Mouse (Mus musculus) cerebellum, adult 2 months (tissue): ENCODE measurements around the gene Ear2. TPM values are rescaled to one million over a fixed set of nuclear protein-coding genes. Genes with fewer than 3 reads are reported as not detected.
"Not testable (repeated sequence)": the region's sequence is repeated elsewhere in the genome, so short reads cannot be mapped to it uniquely, and the experiment has no call there.

Experiments
- DNase-seq, 2 experiments: peaks; one replicate each; pipeline ENCODE4 v3.0.0; 2021
- H3K27ac ChIP-seq: fragments of 200-500 bp; 2 replicates; pipeline ENCODE4 v1.5.1; 2012; ENCODE audit warnings: low read length, control low read depth, inconsistent platforms; ENCODE audit not compliant: insufficient read depth
- H3K27me3 ChIP-seq: fragments of 200-500 bp; 2 replicates; pipeline ENCODE4 v1.6.1; 2012; ENCODE audit warnings: inconsistent platforms, mild to moderate bottlenecking, low read length, moderate library complexity; ENCODE audit not compliant: control insufficient read depth, insufficient read depth
- H3K4me1 ChIP-seq: fragments of 200-500 bp; 2 replicates; pipeline ENCODE4 v1.6.1; 2011; ENCODE audit warnings: low read length; ENCODE audit not compliant: control insufficient read depth, insufficient read depth
- H3K4me3 ChIP-seq: fragments of 200-500 bp; replicated peaks from 2 replicates; pipeline ENCODE3; 2011; ENCODE audit warnings: mild to moderate bottlenecking, low read depth, low read length, control low read depth; ENCODE audit not compliant: insufficient read depth
- CTCF ChIP-seq: fragments of 200-500 bp; IDR thresholded peaks from 2 replicates; pipeline ENCODE4 v1.5.1; 2011; ENCODE audit warnings: low read depth, mild to moderate bottlenecking, control low read depth, low read length, moderate library complexity, borderline replicate concordance; ENCODE audit not compliant: insufficient read depth
- POLR2A ChIP-seq: fragments of 200-500 bp; IDR thresholded peaks from 2 replicates; pipeline ENCODE4 v1.6.1; 2011; ENCODE audit warnings: low read length, control low read depth, borderline replicate concordance; ENCODE audit not compliant: insufficient read depth
- WGBS: fragments of 180-500 bp; shearing (Covaris S2); methylation state at CpG from one replicate; pipeline ENCODE4 v1.1.7; 2018; 5-methylcytosine and 5-hydroxymethylcytosine counted together
- polyA plus RNA-seq: library from polyadenylated mRNA; depleted of rRNA; stranded (reverse); fragments of >200 nt; gene quantifications from 2 replicates; pipeline ENCODE4 v1.2.3, GENCODE M21; 2012; rRNA removed

Gene Ear2
- polyA plus RNA-seq, result 0.33 and 0.44 TPM in 2 replicates

GRCm38 (mm10) chr14:44102354-44102753 is at the start of gene Ear2:
TSS of gene Ear2 (plus strand) at chr14:44102654.
- not testable (repeated sequence) for H3K4me1 ChIP-seq, H3K27ac ChIP-seq, DNase-seq, H3K4me3 ChIP-seq, H3K27me3 ChIP-seq
- 75% methylated on average over 2 of the region's 2 CpGs for WGBS

- whole genome bisulfite sequencing, result 92% methylated on average over 1 of the region's 1 CpGs
- not testable (repeated sequence) for DNase-seq
These were observed 34.6 kb upstream of the Ear2 start for GRCm38 (mm10) chr14:44067879-44068278.

GRCm38 (mm10) chr14:44070595-44070994 is 31.9 kb upstream of the Ear2 start:
- not testable (repeated sequence) for H3K4me3 ChIP-seq, H3K27me3 ChIP-seq, H3K4me1 ChIP-seq, DNase-seq, H3K27ac ChIP-seq
- 87% methylated on average over 2 of the region's 3 CpGs for WGBS

More at GRCm38 (mm10) chr14:44067879-44068278, 34.6 kb upstream of the Ear2 start:
- H3K4me1 ChIP-seq, H3K4me3 ChIP-seq, H3K27ac ChIP-seq, H3K27me3 ChIP-seq: not testable (repeated sequence)

GRCm38 (mm10) chr14:44077785-44078341 is 24.6 kb upstream of the Ear2 start:
- not testable (repeated sequence) for H3K27me3 ChIP-seq, H3K4me3 ChIP-seq, DNase-seq, H3K4me1 ChIP-seq, H3K27ac ChIP-seq
- WGBS, result 79% methylated on average over 5 of the region's 5 CpGs

- not testable (repeated sequence) for H3K4me1 ChIP-seq, H3K27ac ChIP-seq, H3K4me3 ChIP-seq, H3K27me3 ChIP-seq, DNase-seq
- 85% methylated on average over 1 of the region's 1 CpGs for WGBS
These were observed 15.9 kb upstream of the Ear2 start for GRCm38 (mm10) chr14:44086588-44086987.

GRCm38 (mm10) chr14:44087535-44087934 is 14.9 kb upstream of the Ear2 start:
- not testable (repeated sequence) for H3K27ac ChIP-seq, H3K4me1 ChIP-seq, H3K27me3 ChIP-seq, H3K4me3 ChIP-seq, DNase-seq
- 67% methylated on average over 2 of the region's 2 CpGs for WGBS

- DNase-seq, H3K27me3 ChIP-seq, H3K27ac ChIP-seq, H3K4me1 ChIP-seq, H3K4me3 ChIP-seq: not testable (repeated sequence)
- 38% methylated on average over 1 of the region's 1 CpGs for WGBS
These were observed 10.9 kb upstream of the Ear2 start for GRCm38 (mm10) chr14:44091524-44091923.

GRCm38 (mm10) chr14:44094445-44094844 is 8.0 kb upstream of the Ear2 start:
- H3K27me3 ChIP-seq, H3K27ac ChIP-seq, H3K4me3 ChIP-seq, DNase-seq, H3K4me1 ChIP-seq: not testable (repeated sequence)
- whole genome bisulfite sequencing, result 52% methylated on average over 5 of the region's 5 CpGs

GRCm38 (mm10) chr14:44100030-44100429 is 2.4 kb upstream of the Ear2 start:
- H3K27ac ChIP-seq, H3K4me1 ChIP-seq, H3K27me3 ChIP-seq, DNase-seq, H3K4me3 ChIP-seq: not testable (repeated sequence)
- no CpG with 5 or more reads among the region's 1 CpGs for WGBS

- H3K27ac ChIP-seq, result no peak overlapping the region
- H3K4me3 ChIP-seq, result no peak overlapping the region
- no peaks in the 10 kb centered on the region for H3K4me1 ChIP-seq
These were observed 8.5 kb downstream of the Ear2 start for GRCm38 (mm10) chr14:44110981-44111380.

GRCm38 (mm10) chr14:44123551-44123950 is 21.1 kb downstream of the Ear2 start, which contains the start of gene Gm3327:
TSS of gene Gm3327 (plus strand) at chr14:44123851.
- H3K27ac ChIP-seq, H3K27me3 ChIP-seq, H3K4me1 ChIP-seq, DNase-seq, H3K4me3 ChIP-seq: not testable (repeated sequence)
- 78% methylated on average over 4 of the region's 4 CpGs for WGBS

More at GRCm38 (mm10) chr14:44110981-44111380, 8.5 kb downstream of the Ear2 start:
- TF ChIP-seq CTCF (no peak), POLR2A (no peak)
- no peak for DNase-seq
- H3K27me3 ChIP-seq, result no peaks in the 10 kb centered on the region
